Mouse (Mus musculus): ENCODE results near the gene Bmp2.

- TF ChIP-seq CTCF (IDR thresholded peaks at IDR 0.05; ENCODE audit: low read depth, low read length) (no peak), POLR2A (IDR thresholded peaks at IDR 0.05; ENCODE audit: borderline replicate concordance, low read depth, low read length) (no peak)
Measured at GRCm38 (mm10) chr2:133511011-133511779, 40.8 kb upstream of the Bmp2 start.

All from bone marrow macrophage, adult 2 months (primary cell).